Mouse (Mus musculus) cerebellum, postnatal 14 days (tissue): ENCODE results near the gene Vgll4.
A peak's percentile ranks its signal among the peaks of the same experiment; 100 is the strongest.

Source experiments
- DNase-seq, 2 experiments: peaks; one replicate each; pipeline ENCODE4 v3.0.0; 2021; ENCODE audit warnings: mixed read lengths in 2 of 2

Vgll4 gene

DNA sequence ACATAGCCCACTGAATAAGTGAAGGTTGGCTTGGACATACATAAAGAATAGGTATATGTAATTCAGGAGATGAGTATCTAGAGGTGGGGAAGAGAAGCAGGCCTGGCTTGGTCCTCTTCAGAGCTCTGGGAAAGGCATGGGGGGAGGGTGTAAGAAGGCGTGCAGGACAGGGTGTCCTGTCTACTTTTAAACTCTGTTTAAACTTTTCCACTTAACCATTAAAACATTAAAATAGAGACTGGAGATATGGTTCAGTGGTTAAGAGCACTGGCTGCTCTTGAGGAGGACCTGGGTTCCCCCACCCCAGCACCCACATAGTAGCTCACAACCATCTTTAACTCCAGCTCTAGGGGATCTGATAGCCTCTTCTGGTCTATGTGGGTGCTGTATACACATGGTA is 3.2 kb upstream of the Vgll4 start:
- DNase-seq: no peak

DNA sequence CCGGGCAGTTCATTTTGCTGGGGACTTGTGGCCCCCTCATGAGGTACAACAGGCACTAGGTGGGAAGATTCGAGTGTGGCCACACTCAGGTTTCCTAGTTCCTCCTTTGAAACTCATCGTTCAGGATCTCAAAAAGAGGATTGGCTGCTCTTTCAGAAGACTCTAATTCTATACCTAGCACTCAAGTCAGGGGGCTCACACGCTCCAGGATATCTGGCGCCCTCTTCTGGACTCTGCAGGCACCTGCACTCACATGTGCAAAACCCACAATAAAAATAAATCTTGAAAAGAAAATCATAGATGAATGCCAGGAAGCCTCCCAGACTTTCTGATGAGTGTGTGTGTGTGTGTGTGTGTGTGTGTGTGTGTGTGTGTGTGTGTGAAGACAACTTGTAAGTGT is 1.1 kb upstream of the Vgll4 start:
- DNase-seq: peak in 1 of 2 experiments; percentile 20

DNA sequence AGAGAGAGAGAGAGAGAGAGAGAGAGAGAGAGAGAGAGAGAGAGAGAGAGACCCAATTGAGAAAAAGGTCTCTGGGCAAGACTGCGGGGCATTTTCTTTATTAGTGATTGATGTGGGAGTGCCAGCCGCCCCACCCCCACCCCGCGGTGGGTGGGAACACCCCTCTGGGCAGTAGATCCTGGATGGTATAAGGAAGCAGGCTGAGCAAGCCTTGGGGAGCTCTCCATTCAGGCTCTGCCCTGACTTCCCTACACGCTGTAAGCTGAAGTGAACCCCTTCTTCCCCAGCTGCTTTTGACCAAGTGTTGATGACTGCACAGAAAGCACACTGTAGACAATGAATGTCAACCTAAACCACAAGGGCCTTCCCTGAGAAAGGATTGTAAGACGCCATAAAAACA is 592 bp upstream of the Vgll4 start:
- DNase-seq: no peak

DNA sequence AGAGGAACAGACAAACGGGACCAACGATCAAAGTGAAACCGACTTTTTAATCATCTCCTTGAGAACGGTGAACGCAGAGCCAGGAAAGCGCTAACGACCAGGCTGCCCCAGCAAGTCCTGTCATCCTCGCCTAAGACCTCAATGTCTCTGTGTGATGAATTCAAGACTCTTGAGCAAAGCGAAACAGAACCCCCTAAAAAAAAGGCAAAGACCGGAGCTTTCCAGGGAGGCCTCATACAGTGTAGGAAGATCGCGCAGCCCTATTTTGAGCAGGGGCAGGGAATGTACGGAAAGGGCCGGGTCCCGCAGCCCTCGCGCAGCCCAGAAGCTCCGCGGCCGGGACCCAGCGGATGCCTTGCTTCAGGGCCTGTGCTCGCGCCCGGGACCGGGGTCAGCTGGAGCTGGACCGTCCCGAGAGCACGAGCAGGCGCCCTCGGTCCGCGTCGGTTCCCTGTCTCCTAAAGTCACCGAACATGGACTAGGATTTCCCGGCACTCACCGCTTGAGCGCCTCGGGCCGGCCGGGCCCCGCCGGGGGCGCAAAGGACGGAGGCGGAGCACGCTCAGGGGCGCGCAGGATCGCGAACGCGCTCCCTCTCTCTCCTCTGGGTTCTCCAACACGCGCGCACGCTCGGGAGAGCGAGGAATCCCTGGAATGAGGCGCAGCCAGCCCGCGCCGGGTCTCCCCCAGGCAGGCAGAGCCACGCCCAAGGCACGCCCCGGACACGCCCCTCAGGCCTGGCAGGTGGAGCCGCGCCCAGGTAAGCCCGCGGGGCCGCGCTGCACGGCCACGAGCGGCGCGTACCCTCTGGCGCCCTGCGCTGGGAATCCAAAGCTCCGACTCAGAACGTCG is 1.2 kb downstream of the Vgll4 start:
- DNase-seq: peak; percentile 82 to 89

DNA sequence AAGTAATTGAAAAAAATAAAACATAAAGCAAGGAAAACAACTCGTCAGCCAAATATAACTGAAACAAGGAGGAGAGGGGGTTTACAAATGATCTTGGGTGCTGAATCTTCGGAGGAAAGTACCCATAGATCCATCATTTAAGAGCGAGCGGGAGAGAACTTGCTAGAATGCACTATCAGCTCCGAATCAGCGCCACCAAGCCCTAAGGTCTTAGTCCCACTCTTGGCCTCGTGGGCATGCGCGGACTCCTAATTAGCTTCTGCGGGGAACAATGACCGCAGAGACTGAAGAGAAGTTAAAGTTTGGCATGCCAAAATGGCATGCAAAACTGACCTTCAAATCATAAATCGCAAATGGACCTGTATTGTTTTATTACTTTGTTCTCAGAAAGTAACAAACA is 2.2 kb downstream of the Vgll4 start:
- DNase-seq: peak in 1 of 2 experiments; percentile 18

DNA sequence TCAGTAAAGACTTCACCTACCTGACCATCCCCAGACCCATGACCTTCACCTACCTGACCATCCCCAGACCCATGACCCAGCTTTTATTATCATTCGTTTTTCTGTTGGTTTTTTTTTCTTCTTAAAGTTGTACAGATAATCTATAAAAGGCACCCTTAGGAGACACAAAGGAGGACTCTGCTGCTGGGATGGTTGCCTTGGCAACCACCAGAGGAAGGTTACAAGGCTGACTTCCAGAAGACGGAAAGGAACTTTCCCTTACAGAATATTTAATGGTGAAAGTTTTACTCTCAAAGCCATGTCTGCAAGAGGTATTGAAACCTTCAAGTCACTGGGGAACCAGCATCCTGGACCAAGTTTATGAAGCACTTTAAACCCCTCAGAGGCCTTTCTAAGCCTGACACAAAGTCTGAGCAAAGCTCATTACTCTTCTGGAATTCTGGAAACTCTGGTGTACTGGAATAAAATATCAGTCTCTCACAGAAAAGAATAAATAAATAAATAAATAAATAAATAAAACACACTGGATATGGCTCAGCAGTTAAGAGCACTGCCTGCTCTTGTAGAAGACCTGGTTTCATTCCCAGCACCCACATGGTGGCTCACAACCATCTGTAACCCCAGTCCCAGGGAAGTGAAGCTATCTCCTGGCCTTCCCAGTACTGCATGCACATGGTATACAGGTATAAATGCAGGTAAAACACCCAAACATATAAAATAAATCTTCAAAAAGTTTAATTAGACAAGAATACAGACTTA is 3.2 kb downstream of the Vgll4 start:
- DNase-seq: no peak

DNA sequence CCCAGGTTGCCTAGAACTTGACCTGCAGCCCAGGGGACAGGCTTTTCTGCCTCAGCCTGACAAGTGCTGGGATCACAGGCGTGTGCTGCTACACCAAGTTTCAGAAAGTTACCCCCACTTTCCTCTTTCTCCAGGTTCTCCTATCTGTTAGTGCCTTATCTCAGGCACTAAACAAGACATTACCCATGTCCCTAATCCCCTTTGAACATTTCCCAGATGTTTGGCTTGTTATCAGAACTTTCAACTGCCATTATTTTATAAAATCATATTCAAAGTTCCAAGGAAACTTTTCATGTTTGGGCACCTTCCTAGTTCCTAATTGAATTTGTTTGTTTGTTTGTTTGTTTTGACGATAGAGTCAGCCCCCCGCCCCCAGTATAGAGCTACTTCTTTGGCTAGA is 4.0 kb downstream of the Vgll4 start:
- no peak for DNase-seq

DNA sequence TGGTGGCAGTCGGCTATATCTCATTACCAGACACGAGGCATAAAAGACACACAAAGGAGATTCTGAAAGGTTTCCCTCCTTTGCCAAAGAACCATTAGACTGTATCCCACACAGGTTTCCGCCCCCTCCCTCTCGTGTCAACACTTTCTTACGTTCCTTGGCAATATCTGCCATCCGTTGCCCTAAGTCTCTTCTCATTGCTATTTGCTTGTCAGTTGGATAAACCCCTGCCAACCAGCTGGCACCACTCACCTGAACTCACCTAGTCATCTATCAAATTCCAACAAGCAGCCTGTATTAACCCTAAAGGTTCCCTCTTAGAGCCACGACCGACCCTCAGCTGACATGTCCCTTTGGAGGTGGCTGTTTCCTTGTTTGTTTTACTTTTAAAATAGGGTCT is 4.4 kb downstream of the Vgll4 start:
- DNase-seq: no peak

DNA sequence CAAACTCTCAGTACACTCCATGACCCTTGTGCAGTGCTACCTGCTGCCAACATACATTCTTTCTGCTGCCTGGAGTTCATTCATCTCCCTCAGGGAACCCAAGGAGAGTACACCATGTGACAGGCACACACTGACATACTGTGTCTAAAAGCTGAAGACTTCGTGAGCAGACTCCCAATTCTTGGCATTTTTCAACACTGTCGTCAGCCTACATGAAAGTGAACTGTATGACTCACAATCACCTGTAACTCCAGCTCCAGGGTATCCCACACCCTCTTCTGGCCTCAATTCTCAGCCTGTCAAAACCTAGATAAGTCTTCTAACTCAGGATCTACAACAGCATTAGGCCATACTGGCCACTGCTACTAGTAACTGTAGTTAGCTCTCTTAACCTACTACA is 5.6 kb downstream of the Vgll4 start:
- DNase-seq: no peak

DNA sequence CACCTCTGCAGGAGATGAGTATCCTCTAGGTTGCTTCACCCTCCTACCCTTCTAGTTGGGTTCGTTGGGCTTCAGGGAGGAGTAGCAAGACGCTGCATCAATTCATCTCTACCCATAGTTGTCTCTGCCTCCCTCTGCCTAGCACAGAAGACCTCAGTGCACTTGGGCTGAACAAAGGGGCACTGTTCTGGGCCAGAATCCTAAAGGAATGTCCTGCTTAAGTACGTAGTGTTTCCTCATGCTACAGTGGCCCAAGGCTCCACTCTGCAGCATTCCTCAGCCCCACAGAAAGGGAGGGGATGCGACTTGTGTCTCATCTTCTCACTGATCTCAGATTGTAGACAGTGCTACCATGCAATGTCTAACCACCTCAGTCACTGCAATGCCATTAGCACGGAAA is 6.2 kb downstream of the Vgll4 start:
- DNase-seq: no peak

DNA sequence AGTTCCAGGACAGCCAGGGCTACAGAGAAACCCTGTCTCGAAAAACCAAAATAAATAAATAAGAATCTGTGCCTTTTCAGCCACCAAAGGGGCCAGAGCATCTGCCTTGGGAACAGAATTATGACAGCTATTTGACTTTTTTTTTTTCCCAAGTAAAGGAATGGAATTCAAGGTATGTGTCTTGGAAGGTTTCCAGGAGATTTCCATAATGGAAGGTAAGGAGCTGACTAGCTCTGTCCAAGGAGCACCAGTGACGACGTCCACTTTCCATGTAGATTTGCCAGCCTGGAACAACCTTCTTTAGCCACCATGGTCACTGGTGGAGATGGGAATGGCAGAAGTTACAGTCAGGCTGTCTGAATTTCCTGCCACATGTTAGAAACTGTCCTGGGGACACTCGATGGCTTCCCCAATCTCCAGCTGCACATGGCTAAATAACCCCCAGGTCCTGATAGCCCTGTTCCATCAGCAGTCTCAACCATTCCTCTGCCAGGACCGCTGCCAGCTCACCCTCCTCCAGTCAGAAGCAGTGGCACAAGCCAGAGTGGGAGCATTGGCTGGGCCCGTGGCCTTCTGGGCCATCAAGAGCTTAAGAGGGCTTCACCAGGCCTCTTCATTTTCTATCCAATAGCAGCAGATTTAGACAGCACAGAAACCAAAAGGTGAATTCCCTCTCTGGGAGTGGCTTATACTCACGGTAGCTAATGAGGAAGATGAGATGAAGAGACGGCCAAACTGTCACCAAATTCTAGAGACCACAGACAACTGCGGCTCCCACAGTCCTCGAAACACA is 8.3 kb downstream of the Vgll4 start:
- DNase-seq: peak in 1 of 2 experiments; percentile 16

DNA sequence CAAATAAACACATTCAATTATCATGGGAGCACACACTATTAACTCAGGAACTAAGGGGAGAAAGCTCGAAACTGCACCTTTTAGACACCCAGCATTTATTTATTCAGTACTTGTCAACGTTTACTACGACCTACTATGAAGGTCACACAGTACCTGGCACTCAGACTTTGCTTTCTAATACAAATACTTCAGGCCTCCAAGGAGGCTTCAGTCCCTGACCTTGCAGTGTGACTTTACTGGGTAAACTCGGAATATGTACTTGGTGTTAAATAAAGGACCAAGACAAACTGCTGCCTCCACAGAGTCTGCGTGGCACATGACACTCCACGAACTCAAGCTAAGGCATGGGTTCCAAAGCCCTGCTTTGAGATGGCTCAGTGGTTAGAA is 10.8 kb downstream of the Vgll4 start:
- DNase-seq: no peak

DNA sequence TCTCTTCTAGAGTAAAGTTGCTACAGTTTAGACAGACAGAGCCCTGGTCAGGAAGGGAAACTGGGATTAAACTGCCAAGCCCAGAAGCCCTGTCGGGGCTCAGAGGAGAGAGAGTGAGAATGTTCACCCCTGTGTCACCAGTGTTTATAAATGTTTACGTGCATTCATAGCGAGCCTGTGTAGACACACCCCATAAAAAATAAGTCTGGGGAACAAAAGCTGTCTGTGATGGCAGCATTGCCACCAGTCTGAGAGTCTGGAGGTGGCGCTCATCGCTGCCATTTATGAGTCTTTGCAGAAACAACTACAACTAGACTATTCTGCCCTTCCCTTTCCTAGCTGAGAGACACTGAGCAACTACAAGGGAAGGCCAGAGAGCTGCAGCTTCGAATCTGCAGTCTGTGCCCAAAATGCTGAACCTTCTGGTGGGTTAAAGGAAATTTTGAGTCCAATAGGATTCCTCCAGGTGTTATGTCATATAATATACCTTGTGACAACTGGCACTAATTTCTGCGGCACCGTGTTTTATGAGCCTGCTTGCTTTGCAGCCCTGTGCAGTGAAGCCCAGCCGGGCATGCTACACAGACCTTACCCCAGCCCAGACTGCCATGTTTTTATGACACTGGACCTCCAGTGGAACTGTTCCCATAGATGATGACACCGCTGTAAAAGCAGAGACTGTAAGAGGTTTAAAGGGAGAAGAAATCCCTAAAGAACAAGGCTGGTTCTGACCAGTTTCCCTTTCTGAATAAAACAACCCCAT is 11.4 kb downstream of the Vgll4 start:
- no peak for DNase-seq

DNA sequence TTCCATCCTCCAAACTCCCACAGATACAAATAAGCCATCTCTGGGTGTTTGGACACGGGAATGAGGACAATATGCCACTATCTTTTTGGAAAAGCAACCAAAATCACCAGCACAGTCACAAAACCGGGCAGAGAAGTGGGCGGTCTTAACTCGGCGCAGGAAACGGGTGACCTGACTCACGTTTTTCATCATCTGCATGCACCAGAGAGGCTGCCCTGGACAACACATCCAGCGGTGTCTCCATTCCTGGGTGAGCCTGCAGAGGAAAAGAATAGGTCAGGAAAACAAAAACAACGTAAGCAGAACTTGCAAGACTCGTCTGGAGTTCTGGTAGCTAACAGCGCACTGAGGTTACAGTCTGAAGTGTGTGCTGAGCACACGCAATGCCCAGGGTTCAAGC is 12.0 kb downstream of the Vgll4 start:
- no peak for DNase-seq

DNA sequence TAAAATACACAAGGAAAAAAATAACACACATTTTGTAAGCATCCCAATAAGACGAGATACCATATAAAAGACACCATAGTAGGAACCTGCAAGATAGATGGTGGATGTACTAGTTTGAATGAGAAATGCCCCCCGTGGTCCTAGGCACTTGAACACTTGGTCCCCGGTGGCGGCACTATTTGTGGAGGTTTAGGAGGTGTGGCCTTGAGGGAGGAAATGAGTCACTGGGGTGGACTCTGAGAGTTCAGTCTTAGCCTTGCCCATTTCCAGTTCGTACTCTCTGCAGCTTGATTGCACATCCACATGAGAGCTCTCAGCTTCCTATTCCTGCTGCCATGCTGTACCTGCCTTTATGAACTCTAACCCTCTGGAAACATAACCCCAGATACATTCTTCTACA is 15.3 kb downstream of the Vgll4 start:
- no peak for DNase-seq

DNA sequence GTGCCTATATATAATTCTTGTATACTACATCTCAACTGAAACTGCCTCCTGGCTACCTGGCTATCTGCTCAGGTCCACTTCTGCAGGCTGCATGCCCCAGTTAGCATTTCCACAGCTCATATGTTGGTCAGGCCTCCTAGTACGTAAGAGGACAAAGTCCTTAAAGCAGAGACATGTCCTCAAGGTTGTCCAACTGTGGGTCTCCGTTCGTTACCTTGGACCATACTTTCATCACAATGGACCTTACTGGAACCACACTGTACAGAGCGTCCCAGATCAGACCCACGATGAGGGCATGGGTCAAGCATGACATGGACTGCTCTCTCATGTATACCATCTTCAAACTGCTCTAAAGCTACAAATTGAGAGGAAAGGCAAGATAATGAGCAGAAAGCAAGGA is 16.2 kb downstream of the Vgll4 start:
- no peak for DNase-seq

DNA sequence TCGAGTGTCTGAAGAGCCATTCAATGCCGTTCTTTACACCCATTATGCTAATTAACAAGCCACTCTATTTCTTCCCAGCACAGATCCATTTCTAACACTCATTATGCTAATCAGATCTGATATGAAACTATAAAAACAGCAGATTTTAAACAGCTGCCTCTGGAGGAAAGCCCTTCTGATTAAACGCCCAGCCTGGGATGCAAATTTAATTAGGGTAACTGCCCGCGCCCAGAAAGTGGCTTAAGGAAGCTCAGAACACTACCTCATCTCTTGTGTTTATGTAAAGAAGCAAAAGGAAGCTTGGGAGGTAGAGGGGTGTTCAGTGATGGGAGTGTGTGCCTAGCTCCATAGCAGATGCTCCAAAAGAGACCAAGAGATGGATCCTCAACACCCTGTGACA is 17.4 kb downstream of the Vgll4 start:
- DNase-seq: no peak

DNA sequence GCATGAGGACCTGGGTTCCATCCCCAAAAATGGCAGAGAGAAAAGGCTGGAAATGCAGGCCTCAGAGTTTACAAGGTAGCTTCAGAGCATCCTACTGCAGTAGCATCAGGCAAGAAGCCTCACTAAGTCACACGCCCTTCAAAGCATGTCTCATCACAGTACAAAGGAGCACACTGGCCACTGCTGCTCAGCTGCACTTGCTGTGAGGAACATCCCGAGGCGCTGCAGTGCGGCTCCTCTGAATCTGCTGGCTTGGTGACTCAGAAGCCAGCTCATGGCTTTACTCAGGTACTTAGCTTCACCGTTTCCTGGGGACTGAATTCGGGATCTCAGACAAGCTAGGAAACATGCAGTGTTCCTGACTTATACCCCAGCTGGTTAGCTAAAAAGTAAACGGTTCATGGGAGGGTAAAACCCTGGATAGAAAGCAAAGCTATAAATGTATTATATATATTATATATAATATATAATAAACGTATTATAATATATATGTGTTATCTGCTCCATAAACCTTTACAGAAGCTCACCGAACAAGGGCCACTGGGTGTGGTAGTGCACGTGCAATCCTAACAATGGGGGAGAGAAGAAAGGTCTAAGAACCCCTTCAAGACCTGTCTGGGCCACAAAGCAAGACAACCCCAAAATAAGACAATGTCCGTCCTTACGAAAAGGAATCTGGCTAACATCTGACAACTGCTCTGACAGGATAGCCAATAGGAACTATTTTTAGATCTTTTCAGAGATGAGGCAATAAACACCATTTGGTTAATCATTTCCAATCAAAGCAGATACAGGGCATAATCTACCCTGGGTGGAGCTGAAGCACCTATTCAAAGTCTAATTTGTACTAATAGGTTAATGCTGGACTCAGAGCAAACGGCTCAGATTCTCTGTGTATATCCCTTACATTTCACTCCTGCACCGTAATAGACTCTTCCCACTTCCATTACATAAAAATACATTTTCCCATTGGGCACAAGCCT is 25.0 kb downstream of the Vgll4 start:
- no peak for DNase-seq

DNA sequence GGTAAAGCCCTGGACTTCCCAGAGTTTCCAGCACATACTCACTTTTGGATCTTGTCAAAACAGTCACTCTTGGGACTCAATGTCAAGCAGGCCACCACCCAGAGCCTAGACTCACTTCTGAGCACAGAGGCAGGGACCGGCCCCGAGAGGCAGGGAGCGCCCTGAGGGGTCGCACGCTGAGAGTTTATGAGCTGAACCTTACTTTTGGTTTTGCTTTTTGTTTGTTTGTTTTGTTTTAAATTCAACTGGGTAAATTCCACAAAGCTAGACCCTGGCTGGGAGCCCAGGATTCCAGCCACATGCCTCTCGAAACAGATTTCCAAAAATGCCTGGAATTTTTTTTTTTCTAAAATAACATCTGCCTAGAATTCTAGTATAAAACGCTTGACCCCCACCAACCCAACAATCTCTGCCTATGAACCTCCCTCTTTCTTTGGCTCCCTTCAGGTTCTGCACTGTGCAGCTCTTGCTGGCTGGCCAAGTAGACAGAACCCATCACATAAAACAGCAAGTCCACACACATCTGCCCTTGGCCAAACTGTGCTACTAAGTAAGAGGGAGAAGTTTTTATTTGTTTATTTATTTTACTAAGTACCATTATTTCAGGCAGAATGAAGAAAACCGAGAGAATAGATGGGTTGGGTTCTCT is 28.5 kb downstream of the Vgll4 start:
- no peak for DNase-seq

DNA sequence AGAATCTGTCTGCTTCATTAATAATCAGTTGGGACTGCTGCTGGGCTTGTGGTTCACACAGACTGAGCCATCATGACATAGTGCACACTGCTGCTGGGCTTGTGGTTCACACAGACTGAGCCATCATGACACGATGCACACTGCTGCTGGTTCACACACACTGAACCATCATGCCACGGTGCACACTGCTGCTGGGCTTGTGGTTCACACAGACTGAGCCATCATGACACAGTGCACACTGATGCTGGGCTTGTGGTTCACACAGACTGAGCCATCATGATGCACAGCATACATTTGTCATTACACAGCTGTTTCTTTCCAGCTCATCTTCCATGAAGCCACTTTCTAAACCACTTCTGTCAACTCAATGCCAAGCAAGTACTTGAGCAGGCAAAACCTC is 30.1 kb downstream of the Vgll4 start:
- no peak for DNase-seq

DNA sequence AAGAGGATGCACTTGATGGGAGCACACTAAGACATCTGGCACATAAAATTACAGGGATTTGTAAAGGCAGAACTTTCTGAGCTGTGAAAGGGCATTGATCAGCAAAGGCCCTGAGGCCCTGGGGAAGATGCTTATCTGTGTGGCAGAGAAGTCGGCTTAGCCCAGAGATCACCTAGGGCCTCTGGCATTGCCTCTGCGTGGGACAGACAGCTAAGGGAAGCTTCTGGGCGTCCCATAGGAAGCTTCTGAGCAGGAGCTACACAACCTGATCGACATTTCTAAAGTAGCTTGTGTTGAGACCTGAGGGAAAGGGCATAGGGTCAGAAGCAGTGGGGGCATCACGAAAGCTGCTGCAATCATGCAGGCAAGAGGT is 32.9 kb downstream of the Vgll4 start:
- no peak for DNase-seq
